Mouse (Mus musculus): ENCODE results near the gene Uxs1.

DNA sequence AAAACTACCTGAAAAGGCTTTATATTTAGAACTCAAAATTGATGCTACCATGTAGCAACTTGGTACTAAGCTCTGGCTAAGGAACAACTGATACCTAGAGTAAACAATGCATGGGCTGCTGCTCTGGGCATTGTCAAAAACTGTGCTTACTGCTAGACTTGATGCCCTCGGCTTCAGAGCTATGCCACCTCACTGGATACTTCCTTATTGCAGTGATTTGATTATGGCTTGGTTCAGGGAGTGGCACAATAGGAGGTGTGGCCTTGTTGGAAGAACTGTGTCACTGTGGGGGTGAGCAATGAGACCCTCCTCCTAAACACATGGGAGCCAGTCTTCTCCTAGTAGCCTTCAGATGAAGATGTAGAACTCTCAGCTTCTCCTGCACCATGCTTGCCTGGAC lies 58.3 kb downstream of the Uxs1 start:
- no peak for TF ChIP-seq CTCF (IDR thresholded peaks at IDR 0.05; ENCODE audit: low read depth)
- TF ChIP-seq EP300 (optimal IDR thresholded peaks at IDR 0.05) = no peak

Data from stomach, postnatal 0 days (tissue).